Mouse (Mus musculus): ENCODE measurements around the gene Arl2bp.

The Arl2bp gene

DNA sequence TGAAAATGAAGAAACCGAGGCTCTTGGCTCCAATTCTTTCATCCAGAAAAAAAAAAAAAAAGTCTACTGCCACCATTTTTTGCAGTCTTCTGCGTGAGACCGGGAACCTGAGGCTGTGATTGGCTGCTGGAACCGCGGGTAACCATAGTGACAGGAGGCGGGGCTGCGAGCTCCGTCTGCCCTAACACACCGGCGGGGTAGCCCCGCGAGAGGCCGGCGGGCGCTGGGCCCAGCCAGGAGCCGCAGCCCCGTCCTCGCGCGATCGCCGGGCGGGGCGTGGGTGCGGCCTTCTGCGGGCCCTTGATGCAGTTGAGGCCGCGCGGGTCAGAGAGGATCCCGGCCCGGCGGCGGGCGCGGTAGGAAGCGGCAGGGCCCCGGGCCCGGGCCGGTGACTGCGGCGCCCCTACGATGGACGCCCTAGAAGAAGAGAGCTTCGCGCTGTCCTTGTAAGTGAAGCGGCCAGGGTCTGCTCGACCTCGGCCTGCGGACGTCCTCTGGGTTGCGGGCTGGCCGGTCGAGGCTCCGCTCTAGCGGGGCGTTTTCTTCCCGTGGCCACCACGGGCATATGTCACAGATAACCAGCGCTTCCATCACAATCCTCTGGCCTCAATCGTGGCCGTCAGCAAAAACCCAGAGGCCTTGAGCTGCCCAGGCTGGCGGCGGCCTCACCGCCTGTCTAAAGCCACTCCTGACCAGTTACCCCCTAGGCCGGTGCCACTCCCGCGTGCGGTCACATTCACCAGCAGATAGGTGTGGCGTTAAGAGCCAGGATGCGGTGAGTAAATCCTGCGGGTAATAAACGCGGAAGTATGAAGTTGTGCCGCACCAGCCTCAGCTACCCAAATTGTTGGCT is at the start of gene Arl2bp:
Gene Arl2bp, plus strand, starts transcription at position 145 of the 853 bp plus-strand sequence.
- peak; percentile 93 for DNase-seq

DNA sequence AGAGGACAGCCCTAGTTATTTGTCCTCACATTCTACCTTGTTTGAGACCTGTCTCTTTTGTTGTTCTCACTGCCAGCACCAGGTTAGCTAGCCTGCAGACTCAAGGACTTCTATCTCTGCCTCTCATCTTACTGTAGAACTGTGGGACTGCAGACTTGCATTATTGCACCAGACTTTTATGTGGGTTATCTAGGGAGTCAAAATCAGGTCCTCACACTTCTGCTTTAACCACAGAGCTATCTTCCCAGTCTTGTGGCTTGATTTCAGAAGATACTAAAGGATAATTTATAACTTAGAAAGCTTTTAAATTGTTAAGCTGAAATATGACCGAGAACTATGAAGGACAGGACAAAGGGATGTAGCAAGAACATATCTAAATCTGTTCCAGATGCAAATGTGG is 41.5 kb upstream of the Arl2bp start:
- DNase-seq, result no peak

DNA sequence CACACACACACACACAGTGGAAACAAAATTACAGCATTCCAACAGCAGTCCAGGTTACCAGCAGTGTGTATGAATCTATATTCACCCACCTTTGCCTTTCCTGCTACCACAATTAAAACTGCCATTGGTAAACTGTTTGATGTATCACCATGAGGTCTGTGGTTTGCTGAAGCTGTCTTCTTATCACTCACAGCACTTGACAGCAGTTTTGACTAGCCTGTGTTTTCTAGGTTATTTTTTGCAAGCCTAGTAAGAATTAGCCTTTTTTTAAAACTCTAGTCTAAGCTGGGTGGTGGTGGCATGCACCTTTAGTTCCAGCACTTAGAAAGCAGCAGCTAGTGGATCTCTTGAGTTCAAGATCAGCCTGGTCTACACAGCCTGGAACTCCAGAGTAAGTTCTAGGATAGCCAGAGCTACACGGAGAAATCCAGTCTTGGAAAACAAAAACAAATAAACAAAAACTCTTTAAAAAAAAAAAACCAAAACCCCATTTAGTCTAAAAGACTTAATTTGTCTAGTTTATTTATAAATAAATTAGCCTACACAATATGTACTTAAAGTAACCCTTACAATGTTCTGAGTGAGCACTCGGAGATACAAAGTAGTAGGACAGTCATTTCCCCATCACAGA is 32.7 kb upstream of the Arl2bp start:
- DNase-seq, result no peak

DNA sequence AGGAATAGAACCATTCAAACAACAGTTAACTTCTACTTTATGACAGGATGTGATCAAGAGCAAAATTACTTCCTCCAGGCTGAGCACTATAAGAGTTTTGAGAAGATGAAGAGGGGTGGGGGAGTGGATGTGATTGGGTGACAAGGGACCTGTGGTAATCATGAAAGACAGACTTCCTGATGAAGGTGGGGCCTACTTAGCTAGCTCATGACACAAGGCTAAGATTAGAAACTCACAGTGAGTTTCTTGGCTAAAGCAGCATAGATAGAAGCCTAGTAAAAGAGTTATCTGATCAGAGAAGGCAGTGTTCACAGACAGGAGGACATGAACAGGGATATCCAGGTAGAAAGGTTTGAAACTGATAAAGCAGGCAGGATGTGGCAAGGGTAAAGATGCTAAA is 32.2 kb upstream of the Arl2bp start:
- no peak for DNase-seq

DNA sequence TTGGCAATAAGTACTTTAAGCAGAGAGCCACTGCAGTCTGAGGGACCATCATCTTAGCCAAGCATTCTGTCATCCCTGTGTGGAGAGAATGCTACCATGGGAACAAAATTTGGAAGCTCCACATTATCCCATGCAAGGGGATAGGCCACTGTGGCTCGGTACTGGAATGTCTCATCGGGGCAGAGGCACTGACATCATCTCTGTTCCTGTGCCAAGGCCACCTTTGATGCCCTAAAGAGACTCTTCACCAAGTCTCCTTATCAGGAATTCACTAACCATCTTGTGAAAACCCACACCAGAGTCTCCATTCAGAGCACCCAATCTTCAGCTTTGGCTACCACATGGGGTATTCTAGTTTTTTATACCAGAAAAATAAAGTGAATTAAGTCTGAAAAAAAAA is 25.2 kb upstream of the Arl2bp start:
- no peak for DNase-seq

DNA sequence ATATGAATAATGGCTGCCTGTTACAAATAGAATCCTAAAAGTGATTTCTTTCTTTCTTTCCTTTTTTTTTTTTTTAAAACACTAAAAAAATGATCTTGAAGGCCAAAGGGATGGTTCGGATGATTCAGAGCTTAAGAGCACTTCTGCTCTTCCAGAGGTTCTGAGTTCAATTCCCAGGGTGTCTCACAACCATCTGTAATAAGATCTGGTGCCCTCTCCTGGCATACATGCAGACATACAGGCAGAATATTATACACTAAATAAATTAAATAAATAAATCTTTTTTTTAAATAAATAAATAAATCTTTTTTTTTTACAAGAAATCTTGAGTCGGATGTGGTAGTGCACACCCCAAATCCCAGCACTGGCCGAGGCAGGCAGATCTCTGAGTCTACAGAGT is 24.5 kb upstream of the Arl2bp start:
- no peak for DNase-seq

DNA sequence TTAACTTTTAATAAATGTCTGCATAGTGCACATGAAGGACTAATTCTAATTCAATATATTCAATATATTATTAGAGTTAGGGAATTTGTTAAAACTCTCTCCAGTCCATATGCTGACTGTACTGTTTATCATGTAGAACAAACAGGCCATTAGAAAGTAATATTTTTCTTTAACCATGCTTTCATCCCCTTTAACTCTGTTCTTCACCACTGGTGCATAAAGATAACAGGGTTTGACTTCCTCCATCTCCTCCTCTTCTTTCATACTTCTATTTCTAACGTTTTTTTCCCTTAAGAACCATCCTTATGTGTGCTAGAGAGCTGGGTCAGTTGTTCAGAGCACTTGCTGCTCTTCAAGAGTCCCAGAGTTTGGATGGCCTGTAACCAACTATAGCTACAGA is 21.2 kb upstream of the Arl2bp start:
- no peak for DNase-seq

DNA sequence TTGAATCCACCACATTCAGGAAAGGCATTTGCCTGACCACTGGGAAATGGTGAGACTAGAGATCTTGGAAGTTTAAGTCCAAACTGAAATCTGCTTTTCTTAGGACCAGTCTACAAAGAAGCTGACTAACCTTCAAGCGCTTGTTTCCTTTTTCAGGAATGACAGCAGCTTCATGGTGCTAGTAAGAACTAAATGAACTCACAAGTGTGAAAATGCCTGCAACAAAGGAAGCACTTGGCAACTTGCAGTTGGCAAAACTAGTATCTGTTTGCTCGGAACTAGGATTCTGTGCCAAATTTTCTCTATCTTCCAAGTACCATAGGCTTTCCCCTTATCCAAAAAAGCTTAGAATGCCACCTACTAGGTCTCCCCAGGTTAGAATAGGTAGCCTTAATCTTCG is 20.2 kb upstream of the Arl2bp start:
- DNase-seq, result no peak

DNA sequence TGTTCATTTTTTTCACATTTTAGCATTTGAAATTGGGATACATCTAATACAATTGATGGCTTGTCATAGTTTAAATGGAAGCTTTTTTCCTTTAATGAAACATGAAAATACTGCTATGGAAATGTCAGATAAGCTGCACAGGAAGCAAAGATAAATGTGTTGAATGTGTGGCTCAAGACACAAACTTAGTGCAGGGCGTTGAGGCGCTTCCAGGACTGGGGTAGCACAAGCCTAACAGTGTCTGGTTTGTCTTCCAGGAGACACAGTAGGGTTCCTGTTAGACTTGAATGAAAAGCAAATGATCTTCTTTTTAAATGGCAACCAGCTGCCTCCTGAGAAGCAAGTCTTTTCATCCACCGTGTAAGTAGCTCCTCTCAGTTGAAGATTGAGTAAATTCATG is 16.9 kb upstream of the Arl2bp start:
- DNase-seq, result no peak

DNA sequence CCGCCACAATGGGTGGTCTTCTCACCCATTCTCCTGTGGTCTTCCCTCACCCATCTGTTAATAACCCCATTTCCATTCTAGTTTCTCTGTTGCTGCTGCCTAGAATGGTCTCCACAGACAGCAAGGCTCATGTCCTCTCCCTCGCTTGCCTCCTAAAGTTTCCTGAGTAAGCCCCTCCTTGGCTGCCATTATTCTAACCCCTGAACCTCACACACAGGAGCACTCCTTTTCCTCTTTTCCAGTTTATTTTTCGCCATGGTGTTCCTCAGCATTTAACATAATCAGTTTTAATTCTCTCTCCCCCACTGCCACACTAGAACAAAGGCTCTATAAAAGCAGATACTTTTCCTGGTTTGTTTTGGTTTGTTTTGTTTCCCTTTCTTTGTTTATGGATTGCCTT is 13.4 kb upstream of the Arl2bp start:
- no peak for DNase-seq

DNA sequence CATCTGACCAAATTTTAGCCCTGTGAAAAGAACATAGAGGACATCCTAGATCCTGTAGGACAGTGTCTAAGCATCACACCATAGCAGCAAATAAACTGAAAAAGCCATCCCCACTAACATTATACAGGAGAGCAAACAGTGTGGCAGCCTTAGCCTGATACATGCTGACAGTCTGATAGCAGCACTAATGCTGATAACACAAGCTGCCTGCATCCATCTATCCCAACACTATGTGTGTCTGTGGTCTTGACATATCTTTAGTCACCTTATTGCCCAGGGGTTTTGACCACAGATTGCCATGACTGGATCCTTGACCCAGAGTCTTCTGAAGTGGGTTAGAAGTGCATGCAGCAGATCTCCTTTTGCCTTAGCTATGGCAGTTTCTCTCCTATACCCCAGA is 11.4 kb upstream of the Arl2bp start:
- DNase-seq, result no peak

DNA sequence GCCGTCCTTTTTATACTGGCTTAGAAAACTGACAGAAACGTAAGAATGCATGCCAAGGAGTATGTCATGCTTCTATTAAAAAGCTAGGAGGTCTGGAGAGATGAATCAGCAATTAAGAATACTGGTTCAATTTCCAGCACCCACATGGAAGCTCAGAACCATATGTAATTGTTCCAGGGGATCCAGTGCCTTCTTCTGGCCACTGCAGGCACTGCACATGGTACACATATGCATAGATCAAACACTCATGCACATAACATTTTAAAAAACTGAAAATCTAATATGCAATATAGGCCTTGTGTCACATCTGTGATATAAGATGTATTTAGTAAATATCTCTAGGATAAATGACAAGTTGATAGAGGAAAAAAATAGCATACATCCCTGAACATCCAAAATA is 8.4 kb upstream of the Arl2bp start:
- no peak for DNase-seq

DNA sequence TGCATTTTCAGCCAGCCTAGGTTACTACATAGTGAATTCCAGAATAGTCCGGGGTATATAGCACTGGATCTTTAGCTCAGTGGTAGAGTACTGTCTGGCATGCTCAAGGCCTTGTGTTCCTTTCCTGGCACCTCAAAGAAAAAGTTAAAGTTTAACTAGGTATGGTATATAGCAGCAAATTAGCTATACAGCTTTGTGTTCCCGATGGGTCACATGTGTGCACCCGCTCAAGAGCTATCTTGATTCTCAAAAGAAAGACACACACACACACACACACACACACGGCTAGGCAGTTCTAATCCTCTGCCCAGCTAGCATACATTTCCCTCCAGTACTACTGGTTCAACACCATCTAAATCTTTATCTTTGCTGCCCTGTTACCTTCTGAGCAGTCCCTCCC is 6.0 kb upstream of the Arl2bp start:
- no peak for DNase-seq

DNA sequence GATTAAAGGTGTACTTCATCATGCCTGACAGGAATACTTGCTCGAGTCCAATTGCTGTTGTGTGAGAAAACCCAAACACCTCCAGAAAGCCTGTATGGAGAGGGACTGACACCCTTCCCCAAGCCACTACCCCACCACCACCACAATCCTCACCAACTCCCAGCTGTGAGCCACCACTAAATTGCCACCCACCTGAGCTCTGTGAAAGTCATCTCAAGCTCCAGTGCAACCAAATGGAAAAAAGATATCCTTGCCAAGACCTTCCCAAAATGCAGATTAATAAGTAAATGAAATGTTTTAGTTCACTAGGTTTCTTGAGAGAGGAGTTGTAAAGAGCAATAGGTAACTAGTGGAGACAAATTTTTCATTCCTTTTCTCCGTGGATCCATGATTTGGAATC is 1.7 kb upstream of the Arl2bp start:
- DNase-seq, result no peak

DNA sequence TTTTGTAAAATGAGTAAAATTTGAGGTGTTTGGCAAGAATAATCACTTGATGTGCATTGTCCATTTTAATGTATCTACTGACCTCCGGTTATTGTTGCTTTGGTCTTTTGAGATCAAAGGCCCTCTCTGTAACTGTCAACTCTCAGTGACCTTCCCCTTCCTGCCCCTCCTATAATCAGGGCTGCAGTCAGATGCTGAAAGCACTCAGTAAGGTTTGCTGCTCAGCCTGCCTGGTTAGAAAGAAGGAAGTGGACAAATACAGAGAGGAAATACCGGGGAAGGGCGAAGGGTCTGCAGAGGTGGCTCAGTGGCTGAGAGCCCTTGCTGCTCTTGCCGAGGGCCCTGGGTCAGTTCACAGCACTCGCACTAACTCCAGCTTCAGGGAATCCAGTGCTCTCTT is 8.0 kb downstream of the Arl2bp start:
- no peak for DNase-seq

DNA sequence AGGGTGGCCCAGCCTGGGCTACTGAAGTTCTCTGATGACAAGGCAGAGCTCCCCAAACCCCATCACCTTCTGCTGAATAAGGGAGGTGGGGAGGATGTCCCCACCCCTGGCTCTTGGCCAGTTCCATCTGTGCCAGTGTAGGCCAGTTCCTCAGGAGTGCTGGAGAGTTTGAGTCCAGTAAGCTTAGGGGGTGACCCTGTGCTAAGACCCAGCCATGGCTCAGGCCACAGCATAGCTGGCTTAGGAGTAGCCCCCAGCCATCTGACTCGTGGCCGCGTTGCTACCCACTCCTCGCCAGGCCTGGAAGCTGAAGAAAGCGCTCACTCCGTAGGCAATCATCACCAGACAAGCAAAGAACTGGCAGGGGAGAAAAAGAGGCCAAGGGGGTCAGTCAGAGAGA is 9.5 kb downstream of the Arl2bp start:
- no peak for DNase-seq

DNA sequence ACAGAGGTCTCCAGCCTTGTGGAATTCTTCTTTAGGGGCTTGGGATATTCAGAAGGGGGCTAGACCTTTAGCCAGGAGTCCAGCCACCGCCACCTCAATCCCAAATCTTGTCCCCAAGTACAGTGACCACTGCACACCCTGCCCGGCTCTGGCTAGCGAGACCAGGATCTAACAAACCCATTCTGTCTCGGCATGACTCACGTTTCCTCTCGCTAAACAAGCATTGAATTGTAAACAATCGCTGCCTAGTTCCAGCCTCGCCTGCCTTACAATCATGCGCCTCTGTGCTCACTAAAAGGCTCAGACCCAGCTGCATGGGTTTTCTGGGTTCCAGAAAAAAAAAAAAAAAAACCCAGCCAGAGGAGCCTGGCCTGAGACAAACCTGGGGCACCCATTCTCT is 12.2 kb downstream of the Arl2bp start:
- DNase-seq, result peak; percentile 32

DNA sequence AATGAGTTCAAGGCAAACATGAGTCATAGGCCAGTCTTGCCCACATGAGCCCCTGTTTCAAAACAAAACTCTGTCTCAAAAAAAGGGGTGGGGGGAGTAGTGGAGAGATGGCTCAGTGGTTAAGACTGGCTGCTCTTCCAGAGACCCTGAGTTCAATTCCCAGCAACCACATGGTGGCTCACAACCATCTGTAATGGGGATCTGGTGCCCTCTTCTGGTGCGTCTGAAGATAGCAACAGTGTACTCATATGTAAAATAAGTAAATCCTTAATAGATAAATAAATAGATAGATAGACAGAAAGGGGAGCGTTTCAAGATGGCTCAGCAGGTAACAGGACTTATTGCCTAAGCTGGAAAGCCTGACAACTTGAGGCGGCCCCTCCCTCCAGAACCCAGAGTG is 14.0 kb downstream of the Arl2bp start:
- no peak for DNase-seq

DNA sequence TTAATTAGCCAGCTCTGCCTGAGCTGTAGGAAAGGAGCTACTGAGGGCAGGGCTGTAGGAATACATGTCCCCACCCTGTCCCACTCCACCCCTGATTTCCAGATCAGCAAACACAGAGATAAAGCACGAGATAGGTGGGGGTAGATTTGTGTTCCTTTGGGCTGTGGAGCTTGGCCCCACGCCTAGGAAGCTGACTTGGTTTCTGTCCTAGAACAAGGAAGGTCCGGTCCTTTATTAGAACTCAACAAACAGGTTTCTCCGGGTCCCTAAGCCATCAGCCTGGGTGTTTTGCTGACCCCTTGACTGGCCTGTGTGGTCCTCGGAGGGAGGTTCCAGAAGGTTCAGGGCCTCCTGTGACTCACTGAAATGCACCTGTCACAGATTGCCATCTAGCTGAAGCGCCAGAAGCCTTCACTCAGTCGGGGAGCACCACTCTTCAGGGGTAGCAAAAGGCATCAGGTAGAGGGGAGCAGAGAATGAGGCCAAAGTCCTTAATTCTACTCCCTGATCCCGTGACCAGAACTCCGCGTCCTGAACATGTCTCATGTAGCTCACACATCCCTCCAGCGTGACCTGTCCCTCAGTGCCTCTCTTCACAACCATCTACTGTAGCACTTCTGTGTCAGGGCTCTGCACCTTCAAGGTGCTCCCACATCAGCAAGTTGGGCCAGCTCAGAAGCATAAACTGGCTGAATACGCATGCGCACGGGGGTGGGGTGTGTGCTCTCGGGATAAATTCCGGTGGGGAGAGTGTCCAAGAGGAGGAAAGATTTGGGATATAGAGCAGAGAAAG is 16.5 kb downstream of the Arl2bp start:
- no peak for DNase-seq

DNA sequence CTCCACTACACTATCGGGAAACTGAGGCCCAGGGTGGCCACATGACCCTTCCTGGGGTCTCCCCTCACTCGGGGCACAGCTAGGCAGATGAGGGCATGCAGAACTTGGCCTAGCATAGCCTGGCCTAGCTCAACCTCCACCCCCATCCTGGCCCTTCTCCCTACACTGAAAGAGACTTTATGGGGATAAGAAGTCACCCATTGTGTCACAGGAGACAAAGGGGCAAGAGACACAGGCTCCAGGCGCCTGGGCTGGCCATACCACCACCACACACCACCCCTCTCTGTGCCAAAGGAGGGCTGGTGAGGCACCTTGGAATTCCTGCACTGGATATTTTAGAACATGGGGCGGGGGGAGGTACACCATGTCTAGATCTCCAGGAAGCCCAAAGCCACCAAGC is 17.9 kb downstream of the Arl2bp start:
- DNase-seq, result no peak

DNA sequence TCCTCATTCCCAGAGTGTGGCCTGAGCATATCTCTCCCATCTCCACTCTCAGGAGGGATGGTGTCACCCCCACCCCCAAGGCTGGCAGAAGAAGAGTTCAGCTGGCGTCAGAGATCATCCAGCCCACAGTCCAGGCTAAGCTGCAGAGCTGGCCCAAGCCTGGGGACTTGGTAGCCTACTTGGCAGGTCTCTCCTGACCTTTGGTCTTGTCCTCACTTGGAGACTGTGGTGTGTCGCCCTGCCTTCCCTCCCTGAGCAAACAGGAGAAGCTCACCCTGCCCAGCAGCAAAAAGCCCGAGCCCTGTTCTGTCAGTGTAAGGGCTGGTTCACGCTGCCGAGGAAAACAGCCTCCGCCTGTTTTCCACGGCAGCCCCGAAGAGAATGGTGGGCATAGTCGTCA is 19.6 kb downstream of the Arl2bp start:
- DNase-seq, result no peak

DNA sequence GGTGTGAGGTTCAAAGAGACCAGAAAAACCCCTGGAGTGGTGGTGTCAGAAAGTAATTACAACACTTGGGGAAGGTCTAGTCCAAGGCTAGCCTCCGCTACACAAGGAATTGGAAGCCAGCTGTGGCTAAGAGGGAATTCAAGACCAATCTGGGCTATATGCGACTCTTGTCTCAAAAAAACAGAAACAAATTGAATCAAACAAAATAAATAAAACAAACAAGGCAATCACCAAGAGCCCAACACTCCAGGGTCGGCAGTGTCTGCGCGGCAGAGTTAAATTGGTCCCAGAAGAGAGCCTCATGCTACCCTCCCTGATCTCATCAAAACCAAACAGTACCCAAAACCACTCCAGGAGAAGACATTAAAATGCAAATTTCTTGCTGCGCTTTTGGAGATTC is 28.3 kb downstream of the Arl2bp start:
- no peak for DNase-seq

DNA sequence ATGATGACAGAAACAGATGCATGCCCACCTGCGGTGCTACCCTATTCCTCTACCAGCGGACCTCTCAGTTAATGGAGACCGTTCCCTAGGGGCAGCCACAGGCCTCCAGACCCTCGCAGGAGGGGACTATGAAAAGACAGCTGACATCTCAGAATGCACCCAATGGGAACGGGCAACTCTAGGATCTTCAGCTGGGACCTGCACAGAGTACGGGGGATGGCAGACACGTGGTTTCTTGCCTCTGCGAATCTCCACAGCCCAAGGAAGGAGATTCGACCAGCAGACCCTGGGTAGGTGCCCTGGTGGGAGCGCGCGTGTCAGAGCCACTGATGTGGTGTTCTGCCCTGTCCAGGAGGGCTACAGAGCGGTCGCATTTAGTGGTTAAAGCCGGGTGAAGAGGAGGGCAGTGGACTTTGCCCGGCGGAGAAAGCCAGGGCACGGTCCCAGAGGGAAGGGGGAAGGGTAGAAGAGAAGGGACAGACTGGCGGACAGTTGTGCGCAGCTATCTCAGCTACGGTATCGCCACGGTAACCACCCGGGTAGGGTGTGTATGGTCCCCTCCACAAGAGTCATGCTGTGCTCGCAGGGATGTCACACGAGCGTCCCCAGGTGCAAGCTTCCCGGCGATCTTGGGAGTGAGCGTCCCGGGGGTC is 29.1 kb downstream of the Arl2bp start:
- no peak for DNase-seq

DNA sequence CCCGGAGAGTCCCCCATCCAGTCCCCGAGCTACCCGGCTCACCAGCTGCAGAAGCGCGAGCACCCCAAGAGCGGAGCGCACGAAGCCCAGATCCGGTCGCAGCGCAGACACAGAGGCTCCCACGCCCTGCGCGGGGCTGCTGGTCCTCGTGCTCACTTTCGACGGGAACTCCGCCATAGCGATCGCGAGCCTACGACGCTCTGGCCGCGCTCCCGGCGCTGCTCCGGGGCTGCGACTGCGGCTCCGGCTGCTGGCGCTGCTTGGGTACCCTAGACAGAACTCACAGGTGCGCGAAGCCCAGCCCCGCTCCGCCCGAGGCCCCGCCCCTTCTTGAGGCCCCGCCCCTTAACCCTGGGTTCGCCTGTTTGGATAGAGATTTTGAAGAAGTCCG is 29.6 kb downstream of the Arl2bp start, which contains the start of gene Pllp:
Gene Pllp, minus strand, starts transcription at position 285 of the 391 bp plus-strand sequence.
- DNase-seq, result peak; percentile 48
